Mouse (Mus musculus): ENCODE data around the gene Nucb1. TPM values are rescaled to one million over a fixed set of nuclear protein-coding genes. Genes with fewer than 3 reads are reported as not detected.
"Not testable (repeated sequence)": the region's sequence is repeated elsewhere in the genome, so short reads cannot be mapped to it uniquely, and the experiment has no call there.

Nucb1 gene
- total RNA-seq, 2 experiments from 2014 or later = 97.6 to 98.2 TPM

DNA sequence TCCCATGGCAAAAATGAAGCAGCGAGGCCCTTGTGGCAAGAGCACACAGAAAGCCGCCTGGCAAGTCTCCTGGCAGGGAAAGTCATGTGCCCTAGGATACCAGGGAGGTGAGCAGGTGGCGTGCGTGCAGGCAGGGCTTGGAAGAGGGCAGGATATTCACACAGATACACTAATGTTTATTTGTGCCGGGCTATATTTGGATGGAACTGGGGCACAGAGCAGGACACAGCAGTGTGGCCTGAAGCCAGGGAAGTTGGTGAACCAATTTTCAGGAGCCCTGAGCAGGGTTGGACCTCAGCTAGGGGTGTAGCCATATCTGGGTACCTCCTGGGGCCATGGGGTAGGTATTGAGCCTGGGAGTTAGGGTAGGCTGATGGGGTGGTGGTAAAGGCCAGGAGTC is 17.3 kb downstream of the Nucb1 start:
- Histone ChIP-seq H3K27ac (0 out of 2 replicates have a peak overlapping the region, but pooled peaks have one; percentile 3), H3K4me3 (no peak overlapping the region)
- DNase-seq (ENCODE audit: low spot score in 2 of 2) = no peak
- no peak for TF ChIP-seq CTCF (conservative IDR thresholded peaks at IDR 0.05)

DNA sequence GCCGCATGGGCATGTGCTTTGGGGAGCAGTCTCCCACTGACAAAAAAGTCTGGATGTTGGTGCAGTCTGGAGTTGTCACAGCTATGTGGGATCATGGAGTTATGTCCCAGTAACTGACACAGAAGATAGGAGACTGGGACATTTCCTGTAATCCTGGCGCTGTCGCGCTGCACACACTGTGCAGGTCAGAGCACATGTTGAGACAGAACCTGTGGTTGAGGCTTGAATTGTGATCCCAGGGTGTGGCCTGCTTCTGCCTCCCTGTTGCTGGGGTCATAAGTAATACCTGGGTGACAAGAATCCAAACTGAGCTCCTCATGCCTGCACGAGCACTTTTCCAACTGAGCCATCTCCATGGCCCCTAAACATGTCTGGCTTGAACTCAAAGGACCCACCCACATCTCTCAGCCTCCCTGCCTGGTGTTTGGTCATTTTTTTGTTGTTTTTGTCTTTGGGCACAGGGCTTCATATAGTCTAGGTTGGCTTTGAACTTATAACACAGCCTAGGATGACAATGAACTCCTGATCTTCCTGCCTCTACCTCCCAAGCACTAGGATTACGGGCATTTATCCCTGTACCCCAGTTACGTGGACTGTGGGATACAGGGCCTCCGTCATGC is 17.9 kb downstream of the Nucb1 start:
- no peak overlapping the region for H3K4me3 ChIP-seq
- TF ChIP-seq CTCF (conservative IDR thresholded peaks at IDR 0.05) = no peak
- DNase-seq (ENCODE audit: low spot score in 2 of 2) = no peak
- H3K27ac ChIP-seq = 0 out of 2 replicates have a peak overlapping the region, but pooled peaks have one; percentile 3

DNA sequence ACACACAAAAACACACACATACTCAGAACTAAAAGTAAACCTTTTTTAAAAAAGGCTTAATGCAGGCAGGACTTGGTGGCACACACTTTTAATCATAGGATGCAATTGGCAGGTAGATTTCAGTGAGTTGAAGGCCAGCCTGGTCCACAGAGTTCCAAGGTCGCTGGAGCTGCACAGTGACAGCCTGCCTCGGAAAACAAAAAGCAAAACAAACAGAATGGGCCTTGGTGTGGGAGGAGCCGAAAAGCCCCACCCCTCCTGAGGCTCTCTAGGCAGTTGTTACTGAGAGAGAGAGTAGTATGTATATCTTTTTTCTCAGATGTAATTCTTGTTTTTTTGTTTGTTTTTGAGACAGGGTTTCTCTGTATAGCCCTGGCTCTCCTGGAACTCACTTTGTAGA is 18.9 kb downstream of the Nucb1 start:
- no peak for TF ChIP-seq CTCF (conservative IDR thresholded peaks at IDR 0.05)
- no peak overlapping the region for H3K4me3 ChIP-seq
- DNase-seq (ENCODE audit: low spot score in 2 of 2) = no peak
- no peak overlapping the region for H3K27ac ChIP-seq

- peak in 1 of 2 experiments; percentile 21 for DNase-seq (ENCODE audit: low spot score in 2 of 2)
- TF ChIP-seq CTCF (conservative IDR thresholded peaks at IDR 0.05) = no peak
- H3K27ac ChIP-seq = no peak overlapping the region
- H3K4me3 ChIP-seq = no peak overlapping the region
These were observed 19.4 kb downstream of the Nucb1 start for GRCm38 (mm10) chr7:45490822-45491221.

- DNase-seq (ENCODE audit: low spot score in 2 of 2) = no peak
- no peak for TF ChIP-seq CTCF (conservative IDR thresholded peaks at IDR 0.05)
- no peak overlapping the region for H3K4me3 ChIP-seq
- H3K27ac ChIP-seq = no peak overlapping the region
These were observed 20.6 kb downstream of the Nucb1 start for GRCm38 (mm10) chr7:45489578-45489977.

GRCm38 (mm10) chr7:45488293-45489204 is 21.7 kb downstream of the Nucb1 start, which contains the start of gene Dhdh:
TSS of gene Dhdh (minus strand) at chr7:45488805.
- no peak for TF ChIP-seq CTCF (conservative IDR thresholded peaks at IDR 0.05)
- peak within 1 kb of the TSS; percentile 67 for H3K27ac ChIP-seq
- peak in 1 of 2 experiments; percentile 35 for DNase-seq (ENCODE audit: low spot score in 2 of 2)
- H3K4me3 ChIP-seq = peak within 1 kb of the TSS; percentile 60

DNA sequence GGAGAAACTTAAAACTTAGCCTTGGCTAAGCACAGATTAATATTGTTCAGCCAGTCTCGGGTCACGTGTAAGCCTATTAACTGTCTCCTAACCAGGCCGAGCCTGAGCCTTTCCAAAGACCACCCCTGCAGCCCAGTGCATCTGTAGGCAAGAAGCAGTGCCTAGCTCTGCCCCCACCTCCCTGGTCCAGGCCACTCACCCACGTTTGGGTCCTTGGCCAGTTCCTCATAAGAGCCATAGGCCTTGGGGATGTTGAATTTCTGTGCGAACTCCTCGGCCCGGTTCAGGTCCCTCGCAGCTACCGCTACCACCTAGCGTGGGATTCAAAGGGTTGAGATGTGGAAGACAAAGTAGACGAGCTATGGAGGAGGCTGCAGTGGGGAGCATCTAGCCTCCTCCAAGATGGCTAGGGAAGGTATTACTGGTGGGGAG is 22.3 kb downstream of the Nucb1 start:
- no peak for TF ChIP-seq CTCF (conservative IDR thresholded peaks at IDR 0.05)
- H3K4me3 ChIP-seq = no peak overlapping the region
- DNase-seq (ENCODE audit: low spot score in 2 of 2) = no peak
- H3K27ac ChIP-seq = no peak overlapping the region; the same call in 1 of the 2 replicates

DNA sequence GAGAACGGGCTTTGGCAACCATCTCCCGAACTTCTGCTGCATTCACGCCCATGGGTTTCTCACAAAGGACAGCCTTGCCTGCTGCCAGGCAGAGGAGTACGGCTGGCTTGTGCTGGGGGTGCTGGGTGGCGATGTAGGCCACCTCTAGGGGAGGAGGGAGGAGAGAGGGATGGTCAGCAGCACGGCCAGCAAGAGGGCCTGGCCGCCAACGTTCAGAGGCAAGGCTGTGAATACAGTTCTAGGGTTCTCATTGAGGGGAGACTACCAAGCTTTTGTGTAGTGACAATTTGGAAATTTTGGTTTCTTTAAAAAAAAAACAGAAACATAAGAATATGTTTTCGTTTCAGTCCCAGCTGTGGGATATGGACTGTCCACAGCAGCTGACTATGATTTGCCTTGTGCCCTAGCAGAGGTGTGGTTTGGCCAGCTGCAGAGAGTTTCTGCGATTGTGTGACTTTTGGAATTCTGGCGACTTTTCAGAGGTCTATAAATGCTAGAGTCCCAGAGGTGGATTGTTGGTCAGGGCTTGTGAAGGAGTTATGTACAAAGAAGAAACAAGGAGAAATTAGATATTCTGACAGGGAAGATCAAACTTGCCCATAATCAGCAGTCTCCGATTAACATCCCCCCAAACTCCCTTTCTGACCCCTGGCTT is 23.3 kb downstream of the Nucb1 start, which contains the start of gene Gm45808:
TSS of gene Gm45808 (minus strand) at position 51 of the 655 bp plus-strand sequence.
- no peak for DNase-seq (ENCODE audit: low spot score in 2 of 2)

GRCm38 (mm10) chr7:45486158-45486557 is 24.0 kb downstream of the Nucb1 start:
- no peak overlapping the region for H3K4me3 ChIP-seq
- no peak for TF ChIP-seq CTCF (conservative IDR thresholded peaks at IDR 0.05)
- H3K27ac ChIP-seq = no peak overlapping the region
- DNase-seq (ENCODE audit: low spot score in 2 of 2) = no peak

More for the DNA sequence above, 23.3 kb downstream of the Nucb1 start, which contains the start of gene Gm45808:
- TF ChIP-seq CTCF (conservative IDR thresholded peaks at IDR 0.05) = no peak
- H3K27ac ChIP-seq = no peak within 1 kb of the TSS
- H3K4me3 ChIP-seq = no peak within 1 kb of the TSS

DNA sequence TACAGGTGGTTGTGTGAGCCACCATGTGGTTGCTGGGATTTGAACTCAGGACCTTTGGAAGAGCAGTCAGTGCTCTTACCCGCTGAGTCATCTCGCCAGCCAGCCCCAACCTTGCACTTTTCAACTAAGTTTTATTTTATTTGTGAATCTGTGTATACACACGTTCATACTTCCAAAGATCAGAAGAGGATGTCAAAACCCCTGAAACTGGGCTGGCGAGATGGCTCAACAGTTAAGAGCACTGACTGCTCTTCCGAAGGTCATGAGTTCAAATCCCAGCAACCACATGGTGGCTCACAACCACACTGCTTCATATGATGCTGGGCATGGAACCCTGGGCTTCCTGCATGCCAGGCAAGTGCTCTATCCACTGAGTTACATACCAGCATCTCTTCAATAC is 25.2 kb downstream of the Nucb1 start:
- H3K4me3 ChIP-seq; H3K27ac ChIP-seq; DNase-seq (ENCODE audit: low spot score in 2 of 2): not testable (repeated sequence)

DNA sequence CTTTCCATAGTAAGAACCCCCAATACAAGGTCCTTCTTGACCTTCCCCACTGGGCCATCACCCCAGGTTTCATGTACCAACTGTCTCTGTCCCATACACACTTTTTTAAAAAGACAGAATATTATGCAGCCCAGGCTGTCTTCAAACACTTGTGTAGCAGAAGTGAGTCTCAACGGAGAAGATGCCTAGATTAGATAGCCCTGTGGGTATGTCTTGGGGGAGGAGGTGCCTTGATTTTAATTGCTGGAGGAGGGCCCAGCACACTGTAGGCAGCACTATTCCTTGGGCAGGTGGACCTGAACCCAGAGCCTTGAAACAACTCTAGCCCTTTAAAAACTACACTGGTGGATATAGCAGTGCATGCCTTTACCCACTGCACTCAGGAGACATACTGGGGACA is 28.0 kb downstream of the Nucb1 start:
- TF ChIP-seq CTCF (conservative IDR thresholded peaks at IDR 0.05) = no peak
- Histone ChIP-seq H3K27ac (no peak overlapping the region), H3K4me3 (no peak overlapping the region)
- no peak for DNase-seq (ENCODE audit: low spot score in 2 of 2)

- Histone ChIP-seq H3K27ac (no peak within 1 kb of the TSS), H3K4me3 (no peak within 1 kb of the TSS)
- no peak for TF ChIP-seq CTCF (conservative IDR thresholded peaks at IDR 0.05)
- peak; percentile 69 to 75 for DNase-seq (ENCODE audit: low spot score in 2 of 2)
These were observed 28.8 kb downstream of the Nucb1 start, which contains the start of gene Tulp2 for GRCm38 (mm10) chr7:45481374-45481927. TSS of gene Tulp2 (plus strand) at chr7:45481877.

GRCm38 (mm10) chr7:45480310-45480709 is 29.9 kb downstream of the Nucb1 start:
- DNase-seq (ENCODE audit: low spot score in 2 of 2); H3K27ac ChIP-seq; H3K4me3 ChIP-seq: not testable (repeated sequence)
